Mouse (Mus musculus): ENCODE results near the gene Usp12. TPM values are rescaled to one million over a fixed set of nuclear protein-coding genes. Genes with fewer than 3 reads are reported as not detected.
"Not testable (repeated sequence)": the region's sequence is repeated elsewhere in the genome, so short reads cannot be mapped to it uniquely, and the experiment has no call there.

Gene Usp12
- total RNA-seq, 1 experiment from 2014 or later: 47.4 TPM

- no peak for ATAC-seq (replicated peaks in 1 of 2; ENCODE audit: insufficient read depth in 1 of 2, low FRiP score in 2 of 2, low TSS enrichment in 1 of 2, low read depth in 1 of 2, poor library complexity in 2 of 2, severe bottlenecking in 2 of 2)
Measured at GRCm38 (mm10) chr5:146770002-146770848, 24.6 kb downstream of the Usp12 start.

- no peak for ATAC-seq (replicated peaks in 1 of 2; ENCODE audit: insufficient read depth in 1 of 2, low FRiP score in 2 of 2, low TSS enrichment in 1 of 2, low read depth in 1 of 2, poor library complexity in 2 of 2, severe bottlenecking in 2 of 2)
Measured at GRCm38 (mm10) chr5:146765791-146766190, 29.0 kb downstream of the Usp12 start.

DNA sequence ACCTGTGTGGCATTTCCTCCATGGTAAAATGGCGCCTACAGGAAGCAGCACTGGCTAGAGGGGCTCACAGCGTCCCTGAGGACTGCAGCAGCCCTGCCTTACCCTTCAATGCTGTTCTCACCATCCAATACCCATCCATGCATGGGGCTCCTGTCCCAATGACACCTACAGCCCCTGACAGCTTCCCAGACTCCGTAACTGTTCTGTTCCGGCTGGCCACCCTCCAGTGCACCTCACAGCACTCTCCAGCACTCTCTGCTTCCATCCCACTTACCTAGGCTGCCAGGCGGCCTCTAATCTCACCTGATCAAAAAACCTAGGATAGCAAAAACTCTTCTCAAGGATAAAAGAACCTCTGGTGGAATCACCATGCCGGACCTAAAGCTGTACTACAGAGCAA is 35.6 kb downstream of the Usp12 start:
- ATAC-seq (replicated peaks in 1 of 2; ENCODE audit: insufficient read depth in 1 of 2, low FRiP score in 2 of 2, low TSS enrichment in 1 of 2, low read depth in 1 of 2, poor library complexity in 2 of 2, severe bottlenecking in 2 of 2): no peak

GRCm38 (mm10) chr5:146757921-146758320 is 36.9 kb downstream of the Usp12 start:
- ATAC-seq (replicated peaks in 1 of 2; ENCODE audit: insufficient read depth in 1 of 2, low FRiP score in 2 of 2, low TSS enrichment in 1 of 2, low read depth in 1 of 2, poor library complexity in 2 of 2, severe bottlenecking in 2 of 2): no peak

GRCm38 (mm10) chr5:146757316-146757715 is 37.5 kb downstream of the Usp12 start:
- no peak for ATAC-seq (replicated peaks in 1 of 2; ENCODE audit: insufficient read depth in 1 of 2, low FRiP score in 2 of 2, low TSS enrichment in 1 of 2, low read depth in 1 of 2, poor library complexity in 2 of 2, severe bottlenecking in 2 of 2)

- no peak for ATAC-seq (replicated peaks in 1 of 2; ENCODE audit: insufficient read depth in 1 of 2, low FRiP score in 2 of 2, low TSS enrichment in 1 of 2, low read depth in 1 of 2, poor library complexity in 2 of 2, severe bottlenecking in 2 of 2)
Measured at GRCm38 (mm10) chr5:146753181-146753580, 41.6 kb downstream of the Usp12 start.

DNA sequence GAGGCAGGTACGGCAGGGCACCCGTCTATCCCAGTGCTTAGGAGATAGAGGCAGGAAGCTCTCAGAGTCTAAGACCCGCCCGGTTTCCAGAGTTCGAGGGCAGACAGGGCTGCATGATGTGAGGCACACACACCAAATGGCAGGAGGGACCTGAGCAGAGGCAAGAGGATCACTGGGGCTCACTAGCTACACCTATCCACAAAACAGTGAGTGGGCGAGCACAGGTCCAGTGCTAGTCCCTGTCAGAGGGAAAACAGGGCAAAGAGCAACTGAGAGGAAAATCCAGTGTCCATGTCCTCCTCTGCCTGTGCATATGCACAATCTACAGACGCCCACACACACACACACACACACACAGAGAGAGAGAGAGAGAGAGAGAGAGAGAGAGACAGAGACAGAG is 43.8 kb downstream of the Usp12 start:
- ATAC-seq (replicated peaks in 1 of 2; ENCODE audit: insufficient read depth in 1 of 2, low FRiP score in 2 of 2, low TSS enrichment in 1 of 2, low read depth in 1 of 2, poor library complexity in 2 of 2, severe bottlenecking in 2 of 2): no peak

- ATAC-seq (replicated peaks in 1 of 2; ENCODE audit: insufficient read depth in 1 of 2, low FRiP score in 2 of 2, low TSS enrichment in 1 of 2, low read depth in 1 of 2, poor library complexity in 2 of 2, severe bottlenecking in 2 of 2): no peak
Measured at GRCm38 (mm10) chr5:146750273-146750672, 44.5 kb downstream of the Usp12 start.

DNA sequence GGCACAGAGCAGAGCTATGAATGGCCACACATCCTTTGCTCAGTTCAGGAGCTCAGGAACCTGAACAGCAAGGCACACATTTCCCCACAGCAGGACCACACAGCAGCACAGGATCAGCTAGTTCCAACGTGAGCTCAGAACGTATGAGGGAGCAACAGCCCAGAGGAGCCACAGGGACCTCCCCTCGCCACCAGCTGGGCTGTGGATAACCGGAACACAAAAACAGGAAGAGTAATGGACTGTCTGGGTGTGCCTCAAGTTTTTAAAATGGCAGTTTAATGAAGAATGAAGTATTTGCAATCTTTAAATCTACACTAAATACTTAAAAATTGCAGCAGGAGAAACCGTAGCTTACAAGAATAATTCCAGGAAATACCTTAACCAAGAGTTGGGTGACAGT is 44.9 kb downstream of the Usp12 start:
- no peak for ATAC-seq (replicated peaks in 1 of 2; ENCODE audit: insufficient read depth in 1 of 2, low FRiP score in 2 of 2, low TSS enrichment in 1 of 2, low read depth in 1 of 2, poor library complexity in 2 of 2, severe bottlenecking in 2 of 2)

DNA sequence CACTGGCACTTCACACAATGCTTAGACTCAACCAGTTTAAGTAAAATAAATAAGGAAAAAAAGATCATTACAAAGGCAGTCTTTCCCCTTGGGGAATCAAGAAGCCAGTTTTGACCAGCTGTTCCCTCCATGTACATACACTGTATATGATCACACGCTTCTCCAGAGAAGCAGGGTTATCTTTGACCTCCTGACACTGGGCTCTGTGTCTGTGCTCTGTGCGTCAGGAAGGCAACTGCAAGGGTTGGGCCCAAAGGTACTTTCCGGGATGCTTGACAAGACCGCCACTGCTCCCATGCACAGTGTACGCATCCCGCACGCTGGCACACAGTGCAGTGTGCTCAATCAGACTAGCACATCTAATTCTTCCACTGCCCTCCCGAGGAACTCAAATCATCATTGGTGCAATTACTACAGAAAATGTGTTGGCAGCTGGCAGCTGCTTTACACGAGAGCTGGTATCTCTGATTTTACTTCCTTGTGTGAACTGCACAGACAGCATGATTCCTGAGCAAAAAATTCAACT is 57.8 kb downstream of the Usp12 start:
- ATAC-seq (replicated peaks in 1 of 2; ENCODE audit: insufficient read depth in 1 of 2, low FRiP score in 2 of 2, low TSS enrichment in 1 of 2, low read depth in 1 of 2, poor library complexity in 2 of 2, severe bottlenecking in 2 of 2): no peak

GRCm38 (mm10) chr5:146736348-146736747 is 58.5 kb downstream of the Usp12 start:
- no peak for ATAC-seq (replicated peaks in 1 of 2; ENCODE audit: insufficient read depth in 1 of 2, low FRiP score in 2 of 2, low TSS enrichment in 1 of 2, low read depth in 1 of 2, poor library complexity in 2 of 2, severe bottlenecking in 2 of 2)

DNA sequence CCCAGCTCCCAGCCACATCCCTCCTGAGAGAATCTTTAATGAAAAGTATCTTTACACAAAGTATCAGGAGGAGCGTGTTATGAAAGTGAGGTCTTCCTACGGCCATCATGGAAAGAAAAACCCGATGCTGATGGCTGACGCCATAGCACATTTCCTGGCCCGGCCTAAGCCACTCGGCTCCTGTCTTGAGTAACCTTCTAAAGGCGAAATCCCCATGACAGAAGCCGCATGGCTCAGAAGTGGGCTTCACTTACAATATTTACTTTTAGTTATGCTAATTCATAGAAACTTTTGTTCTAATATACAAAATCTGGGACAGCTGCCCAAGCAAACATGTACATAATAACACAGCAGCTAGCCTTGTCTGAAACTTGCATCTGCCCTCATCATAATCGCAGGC is 59.8 kb downstream of the Usp12 start:
- not testable (repeated sequence) for ATAC-seq (replicated peaks in 1 of 2; ENCODE audit: insufficient read depth in 1 of 2, low FRiP score in 2 of 2, low TSS enrichment in 1 of 2, low read depth in 1 of 2, poor library complexity in 2 of 2, severe bottlenecking in 2 of 2)

DNA sequence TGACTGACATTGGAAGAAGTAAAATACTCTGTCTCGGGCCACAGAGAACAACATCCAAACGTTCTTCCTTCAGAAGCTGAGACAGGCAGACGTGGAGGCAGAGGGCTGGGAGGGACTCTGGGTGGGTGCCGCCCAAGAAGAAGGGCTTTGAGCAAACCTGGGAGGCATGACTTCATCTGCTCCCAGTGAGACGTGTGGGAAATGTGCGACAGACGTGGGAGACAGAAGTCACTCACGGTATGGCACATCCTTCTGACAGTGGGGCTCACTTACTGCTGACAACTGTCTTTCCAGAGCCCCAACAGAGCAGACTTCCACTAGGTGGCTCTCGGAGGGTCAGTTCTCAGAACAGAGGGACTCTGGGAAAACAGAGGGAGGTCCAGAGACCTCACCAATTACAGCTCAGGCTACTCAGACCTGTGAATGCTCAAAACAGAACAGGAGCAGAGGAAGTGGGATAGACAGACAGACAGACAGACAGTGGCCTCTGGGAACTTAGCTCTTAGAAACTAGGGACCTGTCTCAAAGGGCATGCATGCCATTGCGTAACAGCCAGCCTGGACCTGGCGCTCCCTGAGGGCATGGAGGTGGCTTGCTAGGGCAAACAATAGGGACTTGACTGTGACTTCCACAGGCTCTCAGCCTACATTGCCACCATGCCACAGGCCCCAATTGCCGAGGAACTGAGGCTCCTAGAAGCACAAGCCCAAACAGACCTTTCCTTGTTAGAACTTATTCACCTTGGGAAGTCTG is 60.7 kb downstream of the Usp12 start:
- no peak; a peak in 1 of 4 replicates for ATAC-seq (replicated peaks in 1 of 2; ENCODE audit: insufficient read depth in 1 of 2, low FRiP score in 2 of 2, low TSS enrichment in 1 of 2, low read depth in 1 of 2, poor library complexity in 2 of 2, severe bottlenecking in 2 of 2)

GRCm38 (mm10) chr5:146733372-146733771 is 61.4 kb downstream of the Usp12 start:
- no peak for ATAC-seq (replicated peaks in 1 of 2; ENCODE audit: insufficient read depth in 1 of 2, low FRiP score in 2 of 2, low TSS enrichment in 1 of 2, low read depth in 1 of 2, poor library complexity in 2 of 2, severe bottlenecking in 2 of 2)

DNA sequence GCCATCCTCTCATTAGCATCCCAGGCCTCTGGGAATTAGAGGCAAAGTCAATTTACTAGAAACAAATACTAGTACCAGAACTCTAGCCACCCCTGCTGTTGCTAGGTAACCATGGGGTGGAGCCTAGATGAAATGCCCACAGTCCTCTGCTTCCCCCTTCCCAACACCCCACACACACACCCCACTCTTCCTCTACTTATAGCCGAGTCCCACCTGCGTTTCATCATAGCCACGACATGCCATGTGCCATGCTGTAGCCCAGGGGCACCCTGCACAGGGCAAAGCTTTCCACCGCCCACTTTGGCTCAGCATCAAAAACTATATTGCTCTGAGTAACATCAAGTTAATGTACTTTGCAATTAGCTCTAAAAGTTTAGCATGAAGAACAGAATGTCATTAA is 67.8 kb downstream of the Usp12 start:
- no peak for ATAC-seq (replicated peaks in 1 of 2; ENCODE audit: insufficient read depth in 1 of 2, low FRiP score in 2 of 2, low TSS enrichment in 1 of 2, low read depth in 1 of 2, poor library complexity in 2 of 2, severe bottlenecking in 2 of 2)

- ATAC-seq (replicated peaks in 1 of 2; ENCODE audit: insufficient read depth in 1 of 2, low FRiP score in 2 of 2, low TSS enrichment in 1 of 2, low read depth in 1 of 2, poor library complexity in 2 of 2, severe bottlenecking in 2 of 2): no peak
Measured at GRCm38 (mm10) chr5:146724956-146725355, 69.8 kb downstream of the Usp12 start.

- ATAC-seq (replicated peaks in 1 of 2; ENCODE audit: insufficient read depth in 1 of 2, low FRiP score in 2 of 2, low TSS enrichment in 1 of 2, low read depth in 1 of 2, poor library complexity in 2 of 2, severe bottlenecking in 2 of 2): no peak
Measured at GRCm38 (mm10) chr5:146723452-146723851, 71.4 kb downstream of the Usp12 start.

- 0 out of 4 replicates have a peak, but pooled peaks of 1 of the 2 experiments have one; percentile 22 for ATAC-seq (replicated peaks in 1 of 2; ENCODE audit: insufficient read depth in 1 of 2, low FRiP score in 2 of 2, low TSS enrichment in 1 of 2, low read depth in 1 of 2, poor library complexity in 2 of 2, severe bottlenecking in 2 of 2)
Measured at GRCm38 (mm10) chr5:146722226-146722625, 72.6 kb downstream of the Usp12 start.
